Mouse (Mus musculus): ENCODE data around the gene Pkp4. TPM values are rescaled to one million over a fixed set of nuclear protein-coding genes. Genes with fewer than 3 reads are reported as not detected.
"Not testable (repeated sequence)": the region's sequence is repeated elsewhere in the genome, so short reads cannot be mapped to it uniquely, and the experiment has no call there.

Gene Pkp4
- polyA plus RNA-seq, 1 experiment from 2014 or later = 27.7 TPM

- Histone ChIP-seq H3K27ac (ENCODE audit: low read depth, low read length) (no peak overlapping the region), H3K9ac (ENCODE audit: low read depth, low read length) (no peak overlapping the region), H3K36me3 (ENCODE audit: control insufficient read depth, insufficient read depth) (no peaks in the 10 kb centered on the region), H3K4me1 (replicated peaks; ENCODE audit: control insufficient read depth, insufficient read depth, low read length) (no peaks in the 10 kb centered on the region), H3K4me2 (replicated peaks; ENCODE audit: low read depth) (no peak overlapping the region), H3K4me3 (ENCODE audit: low read depth, low read length) (no peak overlapping the region), H3K27me3 (replicated peaks; ENCODE audit: control insufficient read depth, insufficient read depth, low read length) (no peaks in the 10 kb centered on the region), H3K9me3 (ENCODE audit: control insufficient read depth) (no peaks in the 10 kb centered on the region)
- no peak for ATAC-seq
- 95% methylated on average over 2 of the region's 2 CpGs for WGBS
- no peak for TF ChIP-seq CTCF (IDR thresholded peaks at IDR 0.05; ENCODE audit: low read depth)
Measured at GRCm38 (mm10) chr2:59373113-59373512, 212.5 kb downstream of the Pkp4 start.

GRCm38 (mm10) chr2:59378096-59378495 lies 217.4 kb downstream of the Pkp4 start:
- Histone ChIP-seq H3K4me2 (replicated peaks; ENCODE audit: low read depth) (no peak overlapping the region), H3K9ac (ENCODE audit: low read depth, low read length) (no peak overlapping the region), H3K9me3 (ENCODE audit: control insufficient read depth) (no peaks in the 10 kb centered on the region), H3K27me3 (replicated peaks; ENCODE audit: control insufficient read depth, insufficient read depth, low read length) (no peaks in the 10 kb centered on the region), H3K4me3 (ENCODE audit: low read depth, low read length) (no peak overlapping the region), H3K4me1 (replicated peaks; ENCODE audit: control insufficient read depth, insufficient read depth, low read length) (no peaks in the 10 kb centered on the region), H3K27ac (ENCODE audit: low read depth, low read length) (no peak overlapping the region), H3K36me3 (ENCODE audit: control insufficient read depth, insufficient read depth) (no peaks in the 10 kb centered on the region)
- 88% methylated on average over 9 of the region's 9 CpGs for WGBS
- TF ChIP-seq CTCF (IDR thresholded peaks at IDR 0.05; ENCODE audit: low read depth) = no peak
- ATAC-seq = no peak

DNA sequence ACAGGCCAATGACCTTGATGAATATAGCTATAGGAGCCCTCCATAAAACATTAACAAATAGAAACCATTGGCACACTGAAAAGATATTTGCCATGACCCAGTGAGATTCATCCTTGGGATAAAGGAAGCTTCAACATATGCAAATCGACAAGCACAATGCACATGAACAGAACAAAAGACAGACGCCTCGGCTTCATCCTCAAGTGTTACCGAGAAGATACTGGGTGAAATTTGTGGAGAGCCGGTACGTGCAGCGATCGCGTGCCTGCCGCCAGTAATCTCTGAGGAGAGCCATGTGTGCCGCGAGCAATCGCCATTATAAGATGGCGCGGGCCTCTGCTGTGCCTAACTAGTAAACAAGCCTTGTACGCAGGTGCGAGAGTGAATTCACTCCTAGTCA lies 218.2 kb downstream of the Pkp4 start:
- H3K4me1 ChIP-seq (replicated peaks; ENCODE audit: control insufficient read depth, insufficient read depth, low read length); H3K27me3 ChIP-seq (replicated peaks; ENCODE audit: control insufficient read depth, insufficient read depth, low read length); H3K9me3 ChIP-seq (ENCODE audit: control insufficient read depth); ATAC-seq; H3K27ac ChIP-seq (ENCODE audit: low read depth, low read length); H3K4me2 ChIP-seq (replicated peaks; ENCODE audit: low read depth); H3K36me3 ChIP-seq (ENCODE audit: control insufficient read depth, insufficient read depth); H3K4me3 ChIP-seq (ENCODE audit: low read depth, low read length); H3K9ac ChIP-seq (ENCODE audit: low read depth, low read length): not testable (repeated sequence)
- WGBS = 98% methylated on average over 15 of the region's 17 CpGs

- no peaks in the 10 kb centered on the region for H3K9me3 ChIP-seq (ENCODE audit: control insufficient read depth)
- no peaks in the 10 kb centered on the region for H3K27me3 ChIP-seq (replicated peaks; ENCODE audit: control insufficient read depth, insufficient read depth, low read length)
- H3K36me3 ChIP-seq (ENCODE audit: control insufficient read depth, insufficient read depth) = no peaks in the 10 kb centered on the region
- H3K4me1 ChIP-seq (replicated peaks; ENCODE audit: control insufficient read depth, insufficient read depth, low read length) = no peaks in the 10 kb centered on the region
- no peak for ATAC-seq
- H3K4me2 ChIP-seq (replicated peaks; ENCODE audit: low read depth) = no peak overlapping the region
- 96% methylated on average over 17 of the region's 17 CpGs for WGBS
- H3K27ac ChIP-seq (ENCODE audit: low read depth, low read length) = no peak overlapping the region
- TF ChIP-seq CTCF (IDR thresholded peaks at IDR 0.05; ENCODE audit: low read depth) = no peak
- no peak overlapping the region for H3K4me3 ChIP-seq (ENCODE audit: low read depth, low read length)
- H3K9ac ChIP-seq (ENCODE audit: low read depth, low read length) = no peak overlapping the region
Measured at GRCm38 (mm10) chr2:59383231-59383630, 222.6 kb downstream of the Pkp4 start.

- no peaks in the 10 kb centered on the region for H3K27me3 ChIP-seq (replicated peaks; ENCODE audit: control insufficient read depth, insufficient read depth, low read length)
- H3K9me3 ChIP-seq (ENCODE audit: control insufficient read depth) = no peaks in the 10 kb centered on the region
- no peak overlapping the region for H3K9ac ChIP-seq (ENCODE audit: low read depth, low read length)
- H3K4me1 ChIP-seq (replicated peaks; ENCODE audit: control insufficient read depth, insufficient read depth, low read length) = no peaks in the 10 kb centered on the region
- TF ChIP-seq CTCF (IDR thresholded peaks at IDR 0.05; ENCODE audit: low read depth) = no peak
- H3K36me3 ChIP-seq (ENCODE audit: control insufficient read depth, insufficient read depth) = no peaks in the 10 kb centered on the region
- H3K4me2 ChIP-seq (replicated peaks; ENCODE audit: low read depth) = no peak overlapping the region
- WGBS = 86% methylated on average over 10 of the region's 10 CpGs
- H3K27ac ChIP-seq (ENCODE audit: low read depth, low read length) = no peak overlapping the region
- no peak for ATAC-seq
- no peak overlapping the region for H3K4me3 ChIP-seq (ENCODE audit: low read depth, low read length)
Measured at GRCm38 (mm10) chr2:59383852-59384776, 223.5 kb downstream of the Pkp4 start.

GRCm38 (mm10) chr2:59385211-59385935 lies 224.7 kb downstream of the Pkp4 start:
- no peak for TF ChIP-seq CTCF (IDR thresholded peaks at IDR 0.05; ENCODE audit: low read depth)
- Histone ChIP-seq H3K9ac (ENCODE audit: low read depth, low read length) (no peak overlapping the region), H3K27me3 (replicated peaks; ENCODE audit: control insufficient read depth, insufficient read depth, low read length) (no peaks in the 10 kb centered on the region), H3K4me2 (replicated peaks; ENCODE audit: low read depth) (no peak overlapping the region), H3K27ac (ENCODE audit: low read depth, low read length) (no peak overlapping the region), H3K4me3 (ENCODE audit: low read depth, low read length) (no peak overlapping the region), H3K4me1 (replicated peaks; ENCODE audit: control insufficient read depth, insufficient read depth, low read length) (no peaks in the 10 kb centered on the region), H3K36me3 (ENCODE audit: control insufficient read depth, insufficient read depth) (no peaks in the 10 kb centered on the region), H3K9me3 (ENCODE audit: control insufficient read depth) (no peaks in the 10 kb centered on the region)
- 54% methylated on average over 4 of the region's 4 CpGs for WGBS
- no peak for ATAC-seq

Data from intestine, postnatal 0 days (tissue).